Mouse (Mus musculus): ENCODE results near the gene Dok3. TPM values are rescaled to one million over a fixed set of nuclear protein-coding genes. Genes with fewer than 3 reads are reported as not detected.

Dok3 gene
- polyA plus RNA-seq, 1 experiment from 2014 or later = 3.4 TPM

Small RNAs within 50 kb of the gene (microRNA-seq; reads per million reads assigned to microRNA genes)
- gene Mir6944 (88.6 reads per million, percentile 54 among the genes with 10 or more reads in this experiment), gene Mir6945 (1.3 reads per million)

Other genes with a start within 250 kb of the Dok3 start
- gene Prelid1, start 208.8 kb downstream of the Dok3 start, polyA plus RNA-seq (2014; fragmentation: Nextera tagmentation; extraction: Ambion mirVana) = 325 and 336 TPM in 2 replicates
- gene Rab24, start 207.3 kb downstream of the Dok3 start, polyA plus RNA-seq (2014; fragmentation: Nextera tagmentation; extraction: Ambion mirVana) = 108 and 114 TPM in 2 replicates
- 9.9 and 12.1 TPM in 2 replicates for gene Mxd3, start 199.5 kb downstream of the Dok3 start, polyA plus RNA-seq (2014; fragmentation: Nextera tagmentation; extraction: Ambion mirVana)
- 37.5 and 51.8 TPM in 2 replicates for gene Lman2, start 166.5 kb downstream of the Dok3 start, polyA plus RNA-seq (2014; fragmentation: Nextera tagmentation; extraction: Ambion mirVana)
- gene Rgs14, start 159.6 kb downstream of the Dok3 start, polyA plus RNA-seq (2014; fragmentation: Nextera tagmentation; extraction: Ambion mirVana) = 0.30 and 0.33 TPM in 2 replicates
- gene Slc34a1, start 131.1 kb downstream of the Dok3 start, polyA plus RNA-seq (2014; fragmentation: Nextera tagmentation; extraction: Ambion mirVana) = not detected in 2 replicates
- gene Pfn3, start 114.1 kb downstream of the Dok3 start, polyA plus RNA-seq (2014; fragmentation: Nextera tagmentation; extraction: Ambion mirVana) = 0.59 TPM in 1 of 2 replicates, not detected in the other
- gene F12, start 102.5 kb downstream of the Dok3 start, polyA plus RNA-seq (2014; fragmentation: Nextera tagmentation; extraction: Ambion mirVana) = not detected in 2 replicates
- gene Grk6, start 84.2 kb downstream of the Dok3 start, polyA plus RNA-seq (2014; fragmentation: Nextera tagmentation; extraction: Ambion mirVana) = 41.8 and 44.0 TPM in 2 replicates
- gene Prr7, start 65.0 kb downstream of the Dok3 start, polyA plus RNA-seq (2014; fragmentation: Nextera tagmentation; extraction: Ambion mirVana) = 7.0 and 34.3 TPM in 2 replicates
- gene Dbn1, start 41.2 kb downstream of the Dok3 start, polyA plus RNA-seq (2014; fragmentation: Nextera tagmentation; extraction: Ambion mirVana) = 509 and 557 TPM in 2 replicates
- 126 and 154 TPM in 2 replicates for gene Pdlim7, start 15.6 kb downstream of the Dok3 start, polyA plus RNA-seq (2014; fragmentation: Nextera tagmentation; extraction: Ambion mirVana)
- 56.2 and 57.6 TPM in 2 replicates for gene Ddx41, start 7.4 kb upstream of the Dok3 start, polyA plus RNA-seq (2014; fragmentation: Nextera tagmentation; extraction: Ambion mirVana)
- gene Fam193b, start 41.8 kb upstream of the Dok3 start, polyA plus RNA-seq (2014; fragmentation: Nextera tagmentation; extraction: Ambion mirVana) = 50.0 and 57.6 TPM in 2 replicates
- 61.3 and 126 TPM in 2 replicates for gene Tmed9, start 44.4 kb upstream of the Dok3 start, polyA plus RNA-seq (2014; fragmentation: Nextera tagmentation; extraction: Ambion mirVana)
- gene B4galt7, start 70.6 kb upstream of the Dok3 start, polyA plus RNA-seq (2014; fragmentation: Nextera tagmentation; extraction: Ambion mirVana) = 24.5 and 28.8 TPM in 2 replicates
- 99.3 and 104 TPM in 2 replicates for gene Caml, start 93.7 kb upstream of the Dok3 start, polyA plus RNA-seq (2014; fragmentation: Nextera tagmentation; extraction: Ambion mirVana)
- gene Ddx46, start 105.7 kb upstream of the Dok3 start, polyA plus RNA-seq (2014; fragmentation: Nextera tagmentation; extraction: Ambion mirVana) = 29.3 and 32.1 TPM in 2 replicates
- 78.7 and 98.2 TPM in 2 replicates for gene B230219D22Rik, start 163.8 kb upstream of the Dok3 start, polyA plus RNA-seq (2014; fragmentation: Nextera tagmentation; extraction: Ambion mirVana)
- gene Txndc15, start 185.4 kb upstream of the Dok3 start, polyA plus RNA-seq (2014; fragmentation: Nextera tagmentation; extraction: Ambion mirVana) = 134 and 143 TPM in 2 replicates
- 15.4 and 21.2 TPM in 2 replicates for gene Pcbd2, start 198.1 kb upstream of the Dok3 start, polyA plus RNA-seq (2014; fragmentation: Nextera tagmentation; extraction: Ambion mirVana)